In genomic region chr11:69236061-69236925, GRCm38 (mm10) we compare ENCODE assay signal across 7 mouse cellular contexts. TPM values are rescaled to one million over a fixed set of nuclear protein-coding genes. Genes with fewer than 3 reads are reported as not detected.
A peak's percentile ranks its signal among the peaks of the same experiment; 100 is the strongest.
DNase-seq lines count a peak whose midpoint lies in the region; ATAC-seq and TF ChIP-seq lines count a peak whose summit lies in the region.

No protein-coding gene starts in this region.

- 4% methylated on average over 51 of the region's 51 CpGs for WGBS in lung, embryonic 15.5 days
- 2% methylated on average over 51 of the region's 51 CpGs for WGBS in forebrain, embryonic 10.5 days
- WGBS in intestine, postnatal 0 days = 9% methylated on average over 51 of the region's 51 CpGs
- WGBS in neural tube, embryonic 15.5 days = 2% methylated on average over 51 of the region's 51 CpGs

- H3K4me3 ChIP-seq in lung, embryonic 15.5 days = peak overlapping the region; percentile 39
- peak overlapping the region; percentile 55 for H3K4me3 ChIP-seq in forebrain, embryonic 10.5 days
- H3K4me3 ChIP-seq in intestine, postnatal 0 days (ENCODE audit: low read depth, low read length) = peak overlapping the region; percentile 39
- peak overlapping the region; percentile 48 for H3K4me3 ChIP-seq in neural tube, embryonic 15.5 days (replicated peaks)

- peak overlapping the region; percentile 81 for H3K4me2 ChIP-seq in lung, embryonic 15.5 days
- H3K4me2 ChIP-seq in intestine, postnatal 0 days (replicated peaks; ENCODE audit: low read depth) = peak overlapping the region; percentile 79
- peak overlapping the region; percentile 82 for H3K4me2 ChIP-seq in neural tube, embryonic 15.5 days

- ATAC-seq in lung, embryonic 15.5 days (ENCODE audit: borderline replicate concordance, extremely low read depth, low FRiP score, low TSS enrichment) = 0 out of 2 replicates have a peak, but pooled peaks have one; percentile 25
- ATAC-seq in intestine, postnatal 0 days = peak; percentile 17; the same call in 1 of the 2 replicates
- peak; percentile 1; the same call in 1 of the 2 replicates for ATAC-seq in neural tube, embryonic 15.5 days (ENCODE audit: low FRiP score)

- peaks cover 48% of the 10 kb centered on the region for H3K27me3 ChIP-seq in lung, embryonic 15.5 days
- peaks cover 69% of the 10 kb centered on the region for H3K27me3 ChIP-seq in forebrain, embryonic 10.5 days (ENCODE audit: poor library complexity, severe bottlenecking)
- H3K27me3 ChIP-seq in intestine, postnatal 0 days (replicated peaks; ENCODE audit: control insufficient read depth, insufficient read depth, low read length) = peaks cover 35% of the 10 kb centered on the region
- peaks cover 32% of the 10 kb centered on the region for H3K27me3 ChIP-seq in neural tube, embryonic 15.5 days (replicated peaks)

- TF ChIP-seq CTCF in intestine, postnatal 0 days (IDR thresholded peaks at IDR 0.05; ENCODE audit: low read depth) = no peak

- no peaks in the 10 kb centered on the region for H3K36me3 ChIP-seq in lung, embryonic 15.5 days
- H3K36me3 ChIP-seq in forebrain, embryonic 10.5 days (replicated peaks) = no peaks in the 10 kb centered on the region
- no peaks in the 10 kb centered on the region for H3K36me3 ChIP-seq in intestine, postnatal 0 days (ENCODE audit: control insufficient read depth, insufficient read depth)
- no peaks in the 10 kb centered on the region for H3K36me3 ChIP-seq in neural tube, embryonic 15.5 days

- peaks cover 19% of the 10 kb centered on the region for H3K4me1 ChIP-seq in lung, embryonic 15.5 days
- peaks cover 31% of the 10 kb centered on the region for H3K4me1 ChIP-seq in forebrain, embryonic 10.5 days
- H3K4me1 ChIP-seq in intestine, postnatal 0 days (replicated peaks; ENCODE audit: control insufficient read depth, insufficient read depth, low read length) = no peaks in the 10 kb centered on the region
- H3K4me1 ChIP-seq in neural tube, embryonic 15.5 days = peaks cover 21% of the 10 kb centered on the region

- H3K9ac ChIP-seq in lung, embryonic 15.5 days = peak overlapping the region; percentile 42
- H3K9ac ChIP-seq in intestine, postnatal 0 days (ENCODE audit: low read depth, low read length) = peak overlapping the region; percentile 40
- H3K9ac ChIP-seq in neural tube, embryonic 15.5 days (replicated peaks) = peak overlapping the region; percentile 55

- no peak for DNase-seq in lung, postnatal 10 days
- peak; percentile 38 for DNase-seq in forebrain, embryonic 10.5 days (ENCODE audit: extremely low spot score, low spot score)
- no peak for DNase-seq in ovary, adult 18-20 months (ENCODE audit: low spot score)
- DNase-seq in thymus, postnatal 14 days = no peak

- H3K27ac ChIP-seq in lung, embryonic 15.5 days = no peak overlapping the region
- peak overlapping the region; percentile 65 for H3K27ac ChIP-seq in forebrain, embryonic 10.5 days
- no peak overlapping the region for H3K27ac ChIP-seq in intestine, postnatal 0 days (ENCODE audit: low read depth, low read length)
- H3K27ac ChIP-seq in neural tube, embryonic 15.5 days (replicated peaks) = peak overlapping the region; percentile 85

- H3K9me3 ChIP-seq in lung, embryonic 15.5 days = no peaks in the 10 kb centered on the region
- no peaks in the 10 kb centered on the region for H3K9me3 ChIP-seq in forebrain, embryonic 10.5 days
- no peaks in the 10 kb centered on the region for H3K9me3 ChIP-seq in intestine, postnatal 0 days (ENCODE audit: control insufficient read depth)
- no peaks in the 10 kb centered on the region for H3K9me3 ChIP-seq in neural tube, embryonic 15.5 days (replicated peaks)

RNA-seq across cellular contexts. Expression of gene Gucy2e, which starts 0.5 kb away (rescaled TPM):
- 0.07 and 0.08 TPM in 2 replicates for polyA plus RNA-seq in lung, embryonic 15.5 days (2015; fragmentation: Nextera tagmentation; extraction: Ambion mirVana)
- 0.04 and 0.06 TPM in 2 replicates for polyA plus RNA-seq in forebrain, embryonic 10.5 days (2016; fragmentation: Nextera tagmentation; extraction: Ambion mirVana)
- polyA plus RNA-seq in intestine, postnatal 0 days (2015; fragmentation: Nextera tagmentation; extraction: Ambion mirVana) = 0.03 TPM in 1 of 2 replicates, not detected in the other
- polyA plus RNA-seq in neural tube, embryonic 15.5 days (2015; fragmentation: Nextera tagmentation; extraction: Ambion mirVana) = 0.38 and 0.46 TPM in 2 replicates

RNA-seq across cellular contexts. Expression of gene Alox8, which starts 38.6 kb away (rescaled TPM):
- 0.29 and 0.67 TPM in 2 replicates for polyA plus RNA-seq in lung, embryonic 15.5 days (2015; fragmentation: Nextera tagmentation; extraction: Ambion mirVana)
- 0.10 TPM in 1 of 2 replicates, not detected in the other for polyA plus RNA-seq in forebrain, embryonic 10.5 days (2016; fragmentation: Nextera tagmentation; extraction: Ambion mirVana)
- not detected in 2 replicates for polyA plus RNA-seq in intestine, postnatal 0 days (2015; fragmentation: Nextera tagmentation; extraction: Ambion mirVana)
- 0.36 TPM in 2 replicates for polyA plus RNA-seq in neural tube, embryonic 15.5 days (2015; fragmentation: Nextera tagmentation; extraction: Ambion mirVana)

Comparison
In these comparisons a context has a peak if more than half of its experiments do, and no peak if none do; other contexts are left out.
1. H3K27ac ChIP-seq: peak in forebrain, embryonic 10.5 days (single experiment) and neural tube, embryonic 15.5 days (single experiment); none in lung, embryonic 15.5 days (single experiment) and intestine, postnatal 0 days (single experiment).
2. Peak in every context shown above with its lines, with median percentiles within 50 percentile points of each other: ATAC-seq, H3K4me2 ChIP-seq, H3K4me3 ChIP-seq and H3K9ac ChIP-seq.